Mouse (Mus musculus): ENCODE measurements around the gene Fastkd3. TPM values are rescaled to one million over a fixed set of nuclear protein-coding genes. Genes with fewer than 3 reads are reported as not detected.
A peak's percentile ranks its signal among the peaks of the same experiment; 100 is the strongest.
"Not testable (repeated sequence)": the region's sequence is repeated elsewhere in the genome, so short reads cannot be mapped to it uniquely, and the experiment has no call there.

Gene Fastkd3
- 22.7 and 25.9 TPM in 2 replicates for polyA plus RNA-seq (2015; fragmentation: Nextera tagmentation; extraction: Ambion mirVana)

DNA sequence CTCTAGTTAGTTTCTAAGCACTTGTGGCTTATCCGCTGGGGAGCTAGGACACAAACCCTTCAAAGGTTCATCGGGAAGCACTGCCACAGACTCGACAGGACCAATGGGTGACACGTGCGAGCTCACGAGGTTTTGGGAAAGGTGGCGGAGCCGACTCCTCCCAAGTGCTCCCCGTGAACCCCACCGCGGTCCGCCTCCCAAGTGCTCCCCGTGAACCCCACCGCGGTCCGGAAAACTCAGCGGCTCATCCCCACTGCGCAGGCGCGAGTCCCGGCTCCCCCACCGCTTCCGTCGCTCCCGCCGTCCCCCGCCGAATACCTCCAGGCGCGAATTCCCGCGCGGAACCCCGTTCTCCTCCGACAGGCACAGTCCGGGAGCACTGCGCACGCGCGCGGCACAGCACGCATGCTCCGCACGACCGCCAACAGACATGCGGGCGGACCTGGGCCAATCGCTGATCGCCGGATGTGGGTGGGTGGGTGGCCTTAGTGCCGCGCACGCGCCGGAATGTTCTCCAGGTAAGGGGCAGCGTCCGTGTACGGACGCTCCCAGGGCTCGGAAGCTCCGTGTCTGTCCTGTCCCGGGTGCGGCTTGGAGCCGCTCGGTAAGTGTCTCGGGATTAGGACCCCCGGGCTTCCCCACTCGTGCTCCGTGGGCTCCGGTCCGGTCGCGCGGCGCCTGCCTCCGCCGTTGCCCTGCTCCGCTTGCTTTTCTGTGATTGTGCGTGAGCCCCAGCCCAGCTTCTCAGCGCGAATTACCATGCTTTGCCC lies at the start of gene Fastkd3, which contains the start of gene Mtrr:
Gene Fastkd3 (plus strand): TSS at position 488 of the 770 bp plus-strand sequence.
Gene Mtrr (minus strand): TSS at position 403 of the 770 bp plus-strand sequence.
- H3K9ac ChIP-seq = peak within 1 kb of the TSS; percentile 82
- H3K27me3 ChIP-seq = no peaks in the 10 kb centered on the region
- peak within 1 kb of the TSS; percentile 83 for H3K27ac ChIP-seq
- peak within 1 kb of the TSS; percentile 79 for H3K4me3 ChIP-seq
- under 1% methylated on average over 81 of the region's 81 CpGs for WGBS
- H3K36me3 ChIP-seq = peaks cover 50% of the 10 kb centered on the region
- H3K4me1 ChIP-seq (replicated peaks) = peaks cover 34% of the 10 kb centered on the region
- no peaks in the 10 kb centered on the region for H3K9me3 ChIP-seq
- ATAC-seq (ENCODE audit: low FRiP score) = peak; percentile 99
- peak within 1 kb of the TSS; percentile 97 for H3K4me2 ChIP-seq

DNA sequence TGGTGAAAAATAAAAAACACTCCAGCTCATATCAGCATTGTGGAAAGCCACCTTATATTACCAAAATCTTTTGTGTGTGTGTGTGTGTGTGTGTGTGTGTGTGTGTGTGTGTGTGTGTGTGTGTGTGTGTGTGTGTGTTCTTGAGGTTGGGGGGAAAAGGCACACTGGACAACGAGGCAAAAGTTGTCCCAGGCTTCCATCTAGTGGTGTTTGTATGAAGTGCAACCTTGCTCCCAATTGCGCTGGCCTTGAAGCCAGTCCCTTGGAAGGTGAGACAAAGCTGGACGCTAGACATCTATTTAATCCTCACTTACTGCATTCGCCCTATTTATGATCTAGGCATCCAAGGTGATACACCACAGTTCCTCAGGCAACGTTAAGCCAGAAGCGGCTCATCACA lies 28.6 kb upstream of the Fastkd3 start:
- not testable (repeated sequence) for H3K36me3 ChIP-seq; H3K4me2 ChIP-seq; H3K27me3 ChIP-seq; H3K4me3 ChIP-seq; H3K9me3 ChIP-seq; H3K27ac ChIP-seq; H3K4me1 ChIP-seq (replicated peaks); H3K9ac ChIP-seq
- ATAC-seq (ENCODE audit: low FRiP score) = peak; percentile 81
- 35% methylated on average over 6 of the region's 6 CpGs for WGBS

DNA sequence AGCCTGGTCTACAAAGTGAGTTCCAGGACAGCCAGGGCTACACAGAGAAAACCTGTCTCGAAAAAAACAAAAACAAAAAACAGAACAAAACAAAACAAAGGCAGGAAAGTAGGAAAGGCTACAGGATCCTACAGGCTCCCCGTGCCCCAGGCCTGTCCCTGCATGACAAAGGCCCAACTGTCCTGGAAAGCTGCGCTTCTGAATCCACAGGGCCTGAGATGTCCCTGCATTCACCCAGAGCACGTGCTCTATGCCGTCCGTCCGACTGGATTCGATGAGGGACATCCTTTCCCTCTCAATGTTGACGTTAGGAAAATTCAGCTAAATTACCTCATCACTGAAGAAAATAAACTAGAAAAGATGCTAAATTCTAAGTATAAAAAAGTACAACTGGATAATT lies 13.9 kb upstream of the Fastkd3 start:
- H3K36me3 ChIP-seq = peaks cover 79% of the 10 kb centered on the region
- no peak for ATAC-seq (ENCODE audit: low FRiP score)
- H3K27ac ChIP-seq = no peak overlapping the region
- H3K4me3 ChIP-seq = no peak overlapping the region
- H3K9ac ChIP-seq = no peak overlapping the region
- WGBS = 97% methylated on average over 9 of the region's 9 CpGs
- no peak overlapping the region for H3K4me2 ChIP-seq
- no peaks in the 10 kb centered on the region for H3K4me1 ChIP-seq (replicated peaks)
- no peaks in the 10 kb centered on the region for H3K9me3 ChIP-seq
- no peaks in the 10 kb centered on the region for H3K27me3 ChIP-seq

DNA sequence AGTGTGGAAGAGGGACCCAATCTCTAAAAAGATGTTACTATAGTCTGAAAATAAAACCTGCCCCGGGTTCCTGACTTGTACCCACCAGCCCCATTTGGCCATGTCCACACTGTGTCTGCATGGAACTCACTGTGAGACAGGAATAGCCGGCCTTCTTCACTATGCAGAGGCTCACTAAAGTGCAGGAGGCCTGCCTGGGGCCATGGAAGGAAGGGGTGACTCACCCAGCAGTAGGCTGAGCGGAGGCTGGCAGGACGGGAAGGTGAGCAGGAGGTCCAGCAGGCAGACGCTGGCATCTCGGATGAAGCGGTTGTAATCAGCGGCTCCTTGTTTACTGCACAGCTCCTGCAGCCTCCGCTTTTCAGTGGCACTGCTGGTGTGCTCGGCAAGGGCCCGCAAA lies 13.5 kb upstream of the Fastkd3 start:
- Histone ChIP-seq H3K9ac (no peak overlapping the region), H3K4me3 (no peak overlapping the region), H3K4me1 (replicated peaks) (no peaks in the 10 kb centered on the region), H3K9me3 (no peaks in the 10 kb centered on the region), H3K27ac (no peak overlapping the region), H3K4me2 (no peak overlapping the region), H3K36me3 (peaks cover 78% of the 10 kb centered on the region), H3K27me3 (no peaks in the 10 kb centered on the region)
- ATAC-seq (ENCODE audit: low FRiP score) = no peak
- 95% methylated on average over 11 of the region's 11 CpGs for WGBS

DNA sequence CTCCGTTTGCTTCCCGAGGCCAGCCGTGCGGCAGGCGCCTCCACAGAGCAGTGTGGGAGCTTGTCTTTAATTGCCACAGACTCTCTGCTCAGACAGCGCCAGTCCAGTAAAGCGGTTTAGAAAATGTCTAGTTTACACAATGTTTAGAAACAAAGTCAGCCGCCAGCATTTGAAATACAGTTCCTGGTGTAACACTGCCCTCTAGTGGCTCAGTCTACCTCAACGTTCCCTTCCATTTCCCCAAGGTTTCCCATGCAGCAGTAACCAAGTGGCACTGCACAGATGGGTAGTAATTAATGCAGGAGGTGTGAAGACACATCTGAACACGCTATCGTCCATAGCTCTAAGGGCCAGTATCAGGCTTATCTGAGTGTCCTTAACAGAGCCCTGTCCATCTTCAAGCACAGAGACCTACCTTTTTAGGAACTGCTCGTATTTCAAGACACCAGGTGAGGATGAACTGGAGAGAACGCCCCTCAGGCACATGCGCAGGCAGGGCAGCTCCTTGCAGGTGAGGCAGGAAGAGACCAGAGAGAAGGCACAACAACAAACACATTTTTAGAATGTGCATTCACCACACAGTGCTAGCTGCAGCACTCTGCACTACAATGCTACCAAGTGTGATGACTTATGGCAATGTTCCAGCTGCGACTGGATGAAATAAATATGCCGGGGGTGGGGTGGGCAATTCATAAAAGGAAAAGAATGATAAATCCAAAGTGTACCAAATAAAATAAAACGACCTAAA lies 12.3 kb upstream of the Fastkd3 start:
- Histone ChIP-seq H3K9ac (no peak overlapping the region), H3K4me2 (no peak overlapping the region), H3K27ac (no peak overlapping the region), H3K36me3 (peaks cover 69% of the 10 kb centered on the region), H3K4me1 (replicated peaks) (no peaks in the 10 kb centered on the region), H3K9me3 (no peaks in the 10 kb centered on the region), H3K27me3 (no peaks in the 10 kb centered on the region), H3K4me3 (no peak overlapping the region)
- peak; percentile 70; the same call in 1 of the 2 replicates for ATAC-seq (ENCODE audit: low FRiP score)
- WGBS = 74% methylated on average over 17 of the region's 17 CpGs

DNA sequence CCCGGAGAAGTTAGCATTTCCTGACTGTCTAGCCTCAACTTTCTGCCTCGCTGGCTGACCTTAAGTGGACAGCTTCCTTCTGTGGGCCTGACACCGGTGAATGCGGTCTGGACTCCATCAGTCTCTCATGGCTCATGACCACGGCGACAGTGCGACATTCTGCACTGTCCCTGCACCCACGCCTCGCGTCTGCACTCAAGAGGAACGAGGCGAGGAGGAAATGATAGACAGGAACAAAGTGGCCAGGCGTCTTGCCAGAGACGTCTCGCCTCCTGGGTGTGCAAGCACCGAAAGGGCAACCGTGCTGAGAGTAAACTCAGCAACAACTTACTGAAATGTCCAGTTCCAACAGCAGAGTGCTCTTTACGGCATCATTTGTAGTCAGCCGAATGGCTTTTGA lies 9.8 kb upstream of the Fastkd3 start:
- Histone ChIP-seq H3K36me3 (peaks cover 67% of the 10 kb centered on the region), H3K9ac (no peak overlapping the region), H3K9me3 (no peaks in the 10 kb centered on the region), H3K27me3 (no peaks in the 10 kb centered on the region), H3K27ac (no peak overlapping the region), H3K4me1 (replicated peaks) (no peaks in the 10 kb centered on the region), H3K4me2 (no peak overlapping the region), H3K4me3 (no peak overlapping the region)
- whole genome bisulfite sequencing = 95% methylated on average over 19 of the region's 19 CpGs
- ATAC-seq (ENCODE audit: low FRiP score) = no peak

DNA sequence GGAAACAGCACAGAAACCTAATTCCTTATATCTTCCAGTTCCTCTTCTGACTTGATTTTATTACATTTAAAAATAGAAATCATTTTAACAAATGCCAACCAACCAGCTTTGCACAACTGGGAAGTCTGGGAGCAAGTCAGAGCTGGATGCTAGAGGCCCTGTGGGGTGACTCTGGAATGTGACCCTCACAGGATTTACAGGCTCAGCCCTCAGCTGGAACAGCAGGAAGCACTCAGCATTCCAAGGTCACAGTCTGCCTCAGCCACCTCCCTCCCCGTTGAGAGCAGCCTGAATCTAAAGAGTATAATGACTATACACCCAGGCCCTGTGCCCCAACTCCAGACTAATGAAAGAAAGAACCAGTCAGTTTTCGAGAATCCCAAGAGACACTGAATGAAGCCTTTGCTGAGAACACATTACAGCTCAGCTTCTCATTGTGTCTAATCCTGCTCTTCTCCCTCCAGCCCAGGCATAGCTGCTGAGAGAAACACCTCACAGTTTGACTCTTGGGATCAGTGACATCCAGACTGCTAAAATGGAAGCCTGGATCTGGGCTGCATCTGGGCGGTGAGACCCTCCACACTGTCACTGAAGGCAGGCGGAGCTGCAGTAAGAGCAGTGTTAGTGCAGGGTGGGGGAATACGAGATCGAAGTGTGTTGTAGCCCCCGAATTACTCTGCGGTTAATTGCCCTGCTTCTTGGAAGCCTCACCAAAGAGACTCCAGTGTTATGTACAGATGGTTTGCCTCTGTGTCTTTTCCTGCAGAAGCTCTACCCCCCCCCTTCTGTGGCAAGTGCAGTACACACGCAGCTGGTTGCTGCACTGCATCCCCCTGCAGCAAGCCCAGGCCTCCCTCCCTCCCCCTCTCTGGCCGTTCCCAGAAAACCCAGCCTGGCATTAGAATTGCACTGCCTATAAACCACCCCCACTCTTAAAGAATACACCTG lies 8.8 kb upstream of the Fastkd3 start:
- Histone ChIP-seq H3K36me3 (peaks cover 67% of the 10 kb centered on the region), H3K9me3 (no peaks in the 10 kb centered on the region), H3K27me3 (no peaks in the 10 kb centered on the region), H3K27ac (no peak overlapping the region), H3K4me2 (no peak overlapping the region), H3K4me3 (no peak overlapping the region), H3K9ac (peak overlapping the region; percentile 39; the same call in 1 of the 2 replicates), H3K4me1 (replicated peaks) (no peaks in the 10 kb centered on the region)
- ATAC-seq (ENCODE audit: low FRiP score) = no peak
- 77% methylated on average over 10 of the region's 10 CpGs for WGBS

DNA sequence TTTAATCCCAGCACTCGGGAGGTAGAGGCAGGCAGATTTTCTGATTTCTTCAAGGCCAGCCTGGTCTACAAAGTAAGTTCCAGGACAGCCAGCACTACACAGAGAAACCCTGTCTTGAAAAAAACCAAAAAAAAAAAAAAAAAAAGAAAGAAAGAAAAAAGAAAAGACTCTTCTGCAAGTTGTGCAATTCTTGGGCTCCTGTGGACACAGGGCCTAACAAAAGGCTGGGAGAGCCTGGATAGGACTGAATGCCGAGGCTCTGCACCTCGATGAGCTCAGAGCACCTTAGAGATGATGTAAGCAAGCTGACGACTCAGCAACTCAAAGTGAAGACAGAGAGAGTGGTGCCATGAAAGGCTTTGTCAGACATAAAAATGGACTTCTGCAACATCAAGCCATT lies 7.6 kb upstream of the Fastkd3 start:
- Histone ChIP-seq H3K36me3 (peaks cover 70% of the 10 kb centered on the region), H3K27me3 (no peaks in the 10 kb centered on the region)
- WGBS = 90% methylated on average over 4 of the region's 4 CpGs

DNA sequence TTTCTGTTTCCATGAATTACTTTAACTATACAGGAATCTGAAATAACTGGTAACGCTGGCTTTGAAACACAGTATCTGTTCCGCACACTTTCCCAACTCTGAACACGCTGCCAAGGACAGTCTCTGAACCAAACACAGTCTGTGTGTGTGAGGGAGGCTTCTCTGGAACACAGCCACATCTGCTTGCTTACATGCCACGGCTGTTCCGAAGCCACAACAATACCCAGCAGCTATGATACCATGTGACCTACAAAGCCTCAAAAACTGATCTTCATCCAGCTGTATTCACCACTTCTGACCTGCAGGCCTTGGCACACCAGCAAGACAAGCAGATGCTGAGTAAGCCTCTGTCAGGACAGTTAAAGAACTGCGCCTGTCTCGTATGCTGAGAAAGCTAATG lies 4.1 kb upstream of the Fastkd3 start:
- Histone ChIP-seq H3K4me2 (no peak overlapping the region), H3K27ac (no peak overlapping the region), H3K9ac (no peak overlapping the region), H3K4me1 (replicated peaks) (peaks cover 20% of the 10 kb centered on the region), H3K27me3 (no peaks in the 10 kb centered on the region), H3K9me3 (no peaks in the 10 kb centered on the region), H3K36me3 (peaks cover 48% of the 10 kb centered on the region), H3K4me3 (no peak overlapping the region)
- WGBS = 93% methylated on average over 7 of the region's 7 CpGs
- ATAC-seq (ENCODE audit: low FRiP score) = no peak

More for the DNA sequence above, 7.6 kb upstream of the Fastkd3 start:
- Histone ChIP-seq H3K4me3 (no peak overlapping the region), H3K27ac (no peak overlapping the region), H3K4me2 (no peak overlapping the region), H3K4me1 (replicated peaks) (no peaks in the 10 kb centered on the region), H3K9me3 (no peaks in the 10 kb centered on the region), H3K9ac (no peak overlapping the region)
- ATAC-seq (ENCODE audit: low FRiP score) = no peak

DNA sequence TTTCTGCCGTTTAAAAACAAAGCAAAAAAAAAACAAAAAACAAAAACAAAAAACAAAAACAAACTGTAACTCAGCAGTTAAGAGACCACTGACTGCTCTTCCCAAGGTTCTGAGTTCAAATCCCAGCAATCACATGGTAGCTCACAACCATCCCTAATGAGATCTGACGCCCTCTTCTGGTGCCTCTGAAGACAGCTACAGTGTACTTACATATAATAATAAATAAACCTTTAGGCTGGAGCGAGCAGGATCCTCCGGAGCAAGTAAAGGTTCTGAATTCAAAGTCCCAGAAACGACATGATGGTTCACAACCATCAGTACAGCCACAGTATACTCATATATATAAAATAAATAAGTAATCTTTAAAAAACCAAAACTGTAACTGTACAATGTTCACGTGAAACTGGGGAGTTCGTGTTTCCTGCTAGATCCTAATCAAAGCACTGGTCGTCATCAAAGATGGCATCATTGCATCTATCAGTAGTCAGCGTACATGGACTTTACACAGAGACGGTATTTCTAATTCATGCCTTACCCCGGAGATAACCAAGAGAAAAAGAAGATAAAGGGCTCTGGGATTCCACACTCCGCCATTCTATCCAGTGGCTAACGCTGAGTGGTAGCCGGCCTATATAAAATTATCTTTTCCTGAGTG lies 821 bp upstream of the Fastkd3 start:
- no peak for ATAC-seq (ENCODE audit: low FRiP score)
- Histone ChIP-seq H3K27me3 (no peaks in the 10 kb centered on the region), H3K4me3 (peak overlapping the region; percentile 79), H3K4me2 (peak overlapping the region; percentile 97), H3K9ac (peak overlapping the region; percentile 82), H3K4me1 (replicated peaks) (peaks cover 34% of the 10 kb centered on the region), H3K9me3 (no peaks in the 10 kb centered on the region), H3K27ac (peak overlapping the region; percentile 83), H3K36me3 (peaks cover 51% of the 10 kb centered on the region)
- WGBS = 29% methylated on average over 14 of the region's 14 CpGs

DNA sequence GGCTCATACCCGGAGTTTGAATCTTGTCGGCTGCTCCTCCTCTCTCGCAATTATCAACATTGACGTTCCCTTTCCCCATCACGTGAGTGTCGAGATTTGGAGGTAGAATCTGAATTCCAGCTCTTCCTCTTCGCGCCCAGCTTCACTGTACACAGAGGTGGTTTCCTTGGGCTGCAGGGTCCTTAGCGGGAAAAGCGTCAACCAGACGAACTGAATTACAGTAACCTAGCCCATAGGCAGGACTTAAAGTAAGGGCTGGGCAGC lies 415 bp downstream of the Fastkd3 start:
- peak overlapping the region; percentile 97 for H3K4me2 ChIP-seq
- ATAC-seq (ENCODE audit: low FRiP score) = peak; percentile 29
- peaks cover 50% of the 10 kb centered on the region for H3K36me3 ChIP-seq
- H3K27ac ChIP-seq = peak overlapping the region; percentile 83
- H3K9me3 ChIP-seq = no peaks in the 10 kb centered on the region
- H3K4me1 ChIP-seq (replicated peaks) = peaks cover 34% of the 10 kb centered on the region
- H3K9ac ChIP-seq = peak overlapping the region; percentile 82
- H3K27me3 ChIP-seq = no peaks in the 10 kb centered on the region
- H3K4me3 ChIP-seq = peak overlapping the region; percentile 79
- 2% methylated on average over 11 of the region's 11 CpGs for WGBS
